Mouse (Mus musculus) right cerebral cortex, postnatal 14 days (tissue): ENCODE measurements at regions not wholly inside any gene's neighbourhood (a gene's known extent, or its start where the extent isn't known, plus 50 kb on each side); places are given as distances from the start of the nearest gene placed in this dataset.
"Not testable (repeated sequence)": the region's sequence is repeated elsewhere in the genome, so short reads cannot be mapped to it uniquely, and the experiment has no call there.

Source experiments
- DNase-seq: peaks from one replicate; pipeline ENCODE4 v3.0.0; 2022

DNA sequence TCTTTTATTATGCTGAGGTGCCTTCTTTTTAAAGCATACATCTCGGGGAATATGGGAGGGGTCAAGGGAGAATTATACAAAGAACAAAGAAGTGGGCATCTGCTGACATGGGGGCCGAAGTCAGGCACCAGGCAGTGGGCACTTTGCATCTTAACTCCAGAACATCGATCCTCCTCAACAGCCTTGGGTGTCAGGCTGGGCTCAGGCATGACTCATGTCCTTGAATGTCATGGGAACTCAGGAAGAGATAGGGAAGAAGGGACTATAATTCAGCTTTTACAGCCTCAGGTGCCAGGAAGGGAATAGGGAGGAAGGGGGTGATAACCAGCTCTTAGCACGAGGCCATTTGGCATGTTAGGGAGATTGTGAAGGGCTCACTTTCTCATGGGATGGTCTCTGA, 85.6 kb upstream of the Ptprz1 start:
- DNase-seq: not testable (repeated sequence)

DNA sequence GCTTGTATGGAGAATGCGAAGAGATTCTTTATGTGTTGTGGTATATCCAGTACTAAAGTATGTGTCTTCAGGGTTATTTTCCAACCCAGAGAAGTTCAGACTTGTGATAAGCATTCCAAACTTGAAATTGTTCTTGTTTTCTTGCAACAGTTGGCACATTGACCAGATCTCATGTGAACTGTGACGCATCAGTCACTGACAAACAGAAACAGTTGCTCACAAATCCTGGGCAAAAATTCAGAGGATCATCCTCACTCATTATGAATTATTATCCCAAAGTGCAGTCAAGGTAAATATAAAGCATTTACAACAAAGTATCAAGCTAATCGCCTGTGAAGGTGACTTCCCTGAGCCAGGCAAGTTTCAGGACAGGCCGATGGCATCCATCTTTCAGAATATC, 83.5 kb upstream of the Ptprz1 start:
- DNase-seq: no peak

DNA sequence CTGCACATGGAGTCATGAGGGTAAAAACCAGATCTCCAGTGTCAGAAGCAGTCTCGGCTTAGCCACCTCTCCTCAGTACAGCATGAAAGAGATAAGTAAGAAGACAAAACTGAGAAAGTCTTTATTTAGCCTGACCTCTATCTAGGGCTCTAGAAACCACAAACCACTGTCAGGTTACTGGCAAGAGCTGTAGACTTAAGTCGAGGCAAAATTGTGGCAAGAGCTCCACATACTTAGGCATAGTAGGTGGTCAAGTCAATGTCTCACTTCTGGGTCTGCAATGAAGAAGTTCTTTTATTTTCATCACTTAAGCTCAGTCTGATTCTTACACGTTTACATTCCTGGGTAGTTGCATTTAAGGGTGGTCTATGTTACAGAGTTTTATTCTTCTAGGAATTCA, 82.7 kb upstream of the Ptprz1 start:
- no peak for DNase-seq

DNA sequence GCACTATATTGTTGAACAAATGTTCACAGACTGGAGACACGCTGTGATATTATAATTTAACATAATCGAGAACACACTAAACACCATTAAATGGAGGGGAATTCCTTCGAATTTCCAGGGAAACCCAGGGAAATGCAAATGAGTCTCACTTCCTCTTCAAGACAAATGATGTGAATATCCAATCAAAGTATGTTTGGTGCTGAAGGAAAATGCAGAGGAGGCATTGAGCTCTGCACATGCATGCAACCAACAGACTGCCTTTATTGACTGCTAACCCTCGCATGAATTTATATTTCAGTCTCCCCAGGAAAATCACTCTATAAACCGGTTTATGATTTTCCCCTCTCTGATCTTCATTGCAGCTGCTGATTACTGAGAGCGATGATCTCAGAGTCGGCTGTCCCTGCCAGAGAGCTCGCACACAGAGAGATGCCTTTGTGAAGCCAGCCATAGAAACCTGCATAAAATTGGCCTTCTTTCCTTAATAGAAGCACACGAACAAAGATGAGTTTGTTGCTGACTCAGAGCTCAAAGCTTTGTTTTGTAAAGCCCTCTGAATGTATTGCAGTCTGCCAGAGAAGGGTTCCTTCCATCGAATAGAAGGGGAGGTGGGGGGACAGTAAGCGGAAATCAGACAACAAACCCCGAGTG, 81.1 kb upstream of the Ptprz1 start:
- peak; percentile 18 for DNase-seq

DNA sequence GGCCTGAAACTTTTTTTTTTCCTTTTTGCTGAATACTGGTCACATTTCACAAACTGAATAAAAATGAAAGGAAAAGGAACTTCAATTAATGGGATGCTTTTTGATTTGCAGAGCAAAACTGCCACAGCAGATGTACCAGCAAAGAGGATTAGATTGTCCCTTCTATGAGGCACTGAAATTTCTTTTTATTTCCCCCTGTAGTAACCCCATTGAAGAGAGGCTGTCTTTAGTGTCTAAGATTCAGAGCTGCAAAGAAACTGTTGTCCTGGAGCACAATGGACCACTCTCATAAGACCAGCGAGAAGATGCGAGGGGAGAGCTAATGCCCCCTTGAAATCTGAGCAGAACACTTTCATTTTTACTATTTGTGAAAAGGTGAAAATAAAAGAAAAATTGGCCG, 80.5 kb upstream of the Ptprz1 start:
- DNase-seq: no peak

DNA sequence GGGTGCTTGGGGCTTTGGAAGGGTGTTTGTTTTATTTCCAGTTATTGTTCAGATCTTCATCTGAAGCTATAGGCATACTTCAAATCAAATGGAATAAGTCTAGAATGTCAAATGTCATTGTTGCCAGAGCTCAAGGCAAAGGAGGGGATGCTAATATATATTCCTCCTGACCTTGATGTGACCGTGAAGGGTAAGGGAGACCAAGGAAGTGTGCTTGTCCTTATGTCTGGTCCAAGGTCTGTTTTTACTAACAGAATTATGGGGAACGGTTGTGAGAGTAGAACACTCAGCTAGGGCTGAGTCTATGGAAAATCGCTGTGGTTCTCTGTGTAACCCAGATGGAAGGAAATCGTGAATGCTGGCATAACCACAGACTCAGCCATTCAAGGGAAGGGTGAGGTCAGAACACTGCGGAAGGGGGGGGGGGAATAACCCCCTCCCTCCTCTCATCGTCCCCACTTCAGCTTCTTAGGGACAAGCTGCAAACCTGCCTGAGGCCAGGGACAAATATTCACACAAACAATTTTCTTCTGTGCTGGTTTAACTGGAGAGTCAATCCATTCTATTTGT, 79.9 kb upstream of the Ptprz1 start:
- DNase-seq: no peak

DNA sequence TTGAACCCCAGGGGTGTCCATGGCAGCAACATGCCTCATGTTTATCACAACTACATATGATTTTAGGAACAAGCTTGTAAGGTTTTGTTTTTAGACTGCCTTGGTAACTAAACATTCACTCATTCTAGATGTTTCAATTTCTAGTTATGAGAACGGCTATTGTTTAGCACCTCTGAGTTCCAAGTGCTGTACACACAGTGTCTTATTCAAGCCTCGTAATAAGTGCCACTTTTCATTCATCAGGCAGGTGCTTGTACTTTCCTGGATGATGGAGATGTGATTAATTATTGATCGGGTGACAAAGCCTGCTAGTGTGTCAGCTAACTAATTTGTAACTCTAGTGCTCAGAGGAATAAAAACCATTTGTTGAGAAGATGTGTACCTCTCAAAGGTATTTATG, 73.4 kb upstream of the Ptprz1 start:
- DNase-seq: no peak

DNA sequence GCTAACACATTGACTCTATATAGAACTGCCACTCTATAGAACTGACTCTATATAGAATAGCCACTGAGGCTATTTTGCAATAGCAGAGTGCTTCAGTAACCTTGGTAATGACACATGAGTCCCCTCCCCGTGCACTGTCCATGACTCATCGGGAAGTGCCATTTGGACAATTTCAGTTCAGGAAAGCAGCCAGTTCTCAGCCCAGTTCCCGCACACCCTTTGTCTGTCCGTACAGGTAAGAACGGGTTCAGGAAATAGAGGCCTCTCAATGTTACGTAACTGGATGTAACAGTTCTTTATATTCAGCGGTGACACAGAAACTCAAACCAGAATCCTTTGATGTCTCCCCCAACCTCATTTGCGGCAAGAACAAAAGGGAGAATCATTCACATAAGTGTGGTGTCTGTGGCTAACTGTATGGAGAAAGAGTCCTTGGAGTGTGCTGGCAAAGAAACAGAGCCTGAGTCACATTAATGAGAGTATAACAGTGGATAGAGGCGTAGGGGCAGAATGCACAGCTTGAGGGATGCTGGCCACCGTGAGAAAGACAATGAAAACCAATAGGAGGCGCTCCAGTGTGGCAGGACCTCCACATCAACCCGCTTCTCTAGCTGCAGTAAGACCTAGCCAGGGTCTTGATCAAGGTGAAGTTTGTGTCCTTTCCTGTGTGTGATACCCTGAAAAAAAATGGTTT, 72.8 kb upstream of the Ptprz1 start:
- DNase-seq: no peak

DNA sequence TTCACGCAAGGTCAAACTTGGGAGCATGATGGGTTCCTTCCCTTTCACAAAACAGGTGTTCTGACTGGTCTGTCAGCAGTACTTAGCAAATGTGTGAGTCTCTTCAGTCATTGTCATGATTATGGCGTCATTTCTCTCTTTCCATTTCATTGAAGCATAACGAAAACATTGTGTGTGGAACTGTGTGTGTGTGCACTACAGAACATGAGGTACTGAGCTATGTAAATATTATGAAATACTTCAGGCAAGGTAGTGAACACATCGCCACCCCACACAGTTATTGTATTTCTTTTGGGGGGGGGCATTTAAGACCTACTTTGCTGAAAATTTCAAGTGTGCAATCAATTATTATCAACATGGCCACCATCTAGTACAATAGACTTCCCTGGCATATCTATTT, 71.4 kb upstream of the Ptprz1 start:
- DNase-seq: no peak

DNA sequence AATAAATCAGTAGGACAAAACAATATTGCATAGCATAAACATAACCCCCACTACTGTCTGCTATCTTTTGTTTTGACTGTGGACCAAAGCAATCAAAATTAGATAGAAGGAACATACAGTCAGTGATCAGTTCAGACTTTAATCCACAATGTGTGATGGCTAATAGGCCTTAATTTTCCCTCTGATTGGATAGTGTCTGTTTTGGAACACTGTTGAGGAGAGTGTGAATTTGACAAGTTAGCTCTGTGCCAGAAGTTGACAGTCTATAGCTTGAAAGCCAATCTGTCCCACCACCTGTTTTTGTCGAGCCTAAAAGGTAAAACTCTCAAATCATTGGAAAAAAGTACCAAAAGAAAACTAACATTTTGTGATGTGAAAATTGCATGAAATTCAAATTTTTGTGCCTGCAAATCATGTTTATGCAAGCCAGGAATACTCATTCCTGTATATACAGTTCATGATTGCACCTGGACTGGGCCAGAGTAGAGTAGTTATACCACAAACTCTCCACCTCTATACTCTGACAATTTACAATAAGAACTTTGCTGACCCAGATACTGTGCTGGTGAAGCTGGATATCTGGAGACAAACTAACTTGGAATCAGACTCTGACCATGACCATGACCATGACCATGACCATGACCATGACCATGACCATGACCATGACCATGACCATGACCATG, 50.1 kb upstream of the Ptprz1 start:
- DNase-seq: no peak
